Mouse (Mus musculus) adrenal gland (tissue): ENCODE measurements around the gene Mtap.

Source experiments
- intact Hi-C: fragments of 180-260 bp; cut with DNase I; formaldehyde crosslinking; loops from one replicate; pipeline ENCODE4 v1.15.1; 2025

The Mtap gene

DNA sequence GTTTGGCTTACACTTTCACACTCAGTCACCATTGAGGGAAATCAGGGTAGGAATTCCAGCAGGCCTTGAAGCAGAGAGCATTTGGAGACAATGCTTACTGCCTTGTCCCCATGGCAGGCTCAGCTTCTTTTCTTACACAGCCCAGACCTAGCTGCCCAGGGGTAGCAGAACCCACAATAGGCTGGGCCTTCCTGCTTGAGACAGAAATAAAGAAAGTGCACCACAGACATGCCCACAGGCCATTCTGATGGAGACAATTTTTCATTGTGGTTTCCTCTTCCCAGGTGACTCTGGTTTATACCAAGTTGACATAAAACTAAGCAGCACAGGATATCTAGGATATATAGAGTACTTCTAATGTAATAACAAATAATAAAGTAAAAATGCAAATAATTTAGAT lies 72.4 kb downstream of the Mtap start:
- intact Hi-C loops: no loop called here

DNA sequence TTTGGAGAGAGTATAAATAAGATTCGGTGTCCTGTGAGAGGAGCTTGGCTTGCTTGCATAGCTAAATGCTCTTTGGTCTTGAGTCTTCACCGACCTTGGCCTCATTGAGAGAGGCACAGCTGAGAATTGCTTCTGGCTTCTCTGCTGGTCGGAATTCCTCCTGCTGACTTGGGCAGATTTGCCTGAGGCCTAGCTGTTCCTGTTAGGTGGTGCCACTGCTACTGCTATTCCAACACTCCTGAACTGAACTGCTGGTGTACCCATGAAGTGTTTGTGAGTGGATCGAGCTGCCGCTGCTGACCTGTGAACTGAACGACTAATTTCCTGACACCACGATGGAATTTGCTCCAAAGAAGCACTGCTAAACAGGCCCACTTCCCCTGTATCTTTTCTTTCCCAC lies 73.4 kb downstream of the Mtap start:
- intact Hi-C loops: no loop called here

DNA sequence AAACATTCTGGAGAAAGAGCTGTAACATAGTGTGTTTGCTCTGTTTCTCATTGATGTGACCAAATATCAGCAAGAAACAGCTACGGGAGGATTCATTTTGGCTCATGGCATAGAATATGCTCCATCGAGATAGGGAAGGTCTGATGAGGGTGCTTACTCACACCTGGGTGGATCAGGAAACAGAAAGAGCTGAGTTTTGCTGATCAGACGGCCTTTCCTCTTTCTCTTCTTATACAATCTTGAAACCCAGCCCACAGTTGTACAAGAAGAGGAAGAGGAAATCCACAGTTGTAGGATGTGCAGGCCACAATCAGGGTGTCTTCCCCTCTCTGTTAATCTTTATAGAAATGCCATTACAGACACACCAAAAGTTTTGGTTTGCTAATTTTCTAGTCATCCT lies 75.3 kb downstream of the Mtap start:
- intact Hi-C loops: no loop called here
